Mouse (Mus musculus) megakaryocyte, embryonic 14.5 days (primary cell): Measurements from ENCODE around the gene Slamf9.

Experiments
- FLI1 ChIP-seq: IDR thresholded peaks from 2 replicates; pipeline ENCODE4 v1.6.1; 2012; ENCODE audit warnings: low read length, inconsistent platforms, mixed read lengths
- GATA1 ChIP-seq: IDR thresholded peaks from 3 replicates; pipeline ENCODE4 v1.6.1; 2012; ENCODE audit warnings: mixed read lengths, low read length, inconsistent platforms, borderline replicate concordance

DNA sequence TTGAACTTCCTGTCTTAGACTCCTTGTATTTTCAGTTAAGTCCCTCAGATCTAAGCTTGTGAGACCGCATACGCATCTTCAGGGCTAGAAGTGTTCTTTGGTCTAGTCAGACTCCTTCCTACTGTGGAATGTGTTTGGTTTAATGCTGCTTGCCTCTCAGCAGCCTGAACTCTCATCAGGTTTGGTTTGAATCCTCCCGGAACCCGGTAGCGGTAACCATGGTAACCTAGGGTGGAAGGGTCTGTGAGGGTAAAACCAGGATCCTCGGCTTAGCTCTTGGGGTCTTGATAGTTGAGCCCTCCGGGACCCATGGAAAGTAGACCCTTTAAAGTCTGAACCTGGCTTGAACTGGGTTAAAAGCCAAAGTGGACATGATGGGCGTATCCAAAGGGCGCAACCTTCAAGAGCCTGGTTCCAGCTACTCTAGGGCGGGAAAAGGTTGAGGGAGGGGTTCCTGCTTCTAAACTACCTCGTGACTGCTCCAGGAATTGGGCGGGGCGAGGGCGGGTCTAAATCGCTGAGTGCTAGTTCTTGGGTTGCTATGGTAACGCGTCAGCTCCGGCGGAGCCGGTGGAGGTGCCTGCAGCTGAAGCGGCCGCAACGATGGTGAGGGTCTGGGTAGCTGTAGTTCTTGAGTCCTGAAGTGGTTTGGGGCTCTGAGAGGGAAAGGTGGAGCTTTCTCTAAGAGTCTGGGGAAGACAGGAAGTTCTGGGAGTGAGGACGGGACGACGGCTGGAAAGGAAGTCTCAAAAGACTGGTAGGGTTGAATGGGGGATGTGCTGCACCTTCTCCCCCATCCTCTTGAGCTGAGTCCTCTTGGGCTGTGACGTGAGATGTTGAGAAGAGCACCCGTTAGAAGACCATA, 45.6 kb downstream of the Slamf9 start, which contains the start of gene Cfap45:
- TF ChIP-seq GATA1 (no peak), FLI1 (no peak)
